Mouse (Mus musculus): Measurements from ENCODE around the gene Pbx3.

GRCm38 (mm10) chr2:34368396-34368795 is 4.5 kb downstream of the Pbx3 start:
- no peak for TF ChIP-seq CTCF (IDR thresholded peaks at IDR 0.05; ENCODE audit: low read depth)
- no peak for TF ChIP-seq EP300 (IDR thresholded peaks at IDR 0.05; ENCODE audit: low read depth)
